Mouse (Mus musculus) neural tube, embryonic 11.5 days (tissue): ENCODE results near the gene Alox12e. TPM values are rescaled to one million over a fixed set of nuclear protein-coding genes. Genes with fewer than 3 reads are reported as not detected.

ENCODE experiments used
- ATAC-seq: fragments of 200-750 bp; cut with Nextera tagmentation; 2 replicates; pipeline ENCODE4 v1.8.0; 2017; ENCODE audit warnings: moderate number of reproducible peaks, mild to moderate bottlenecking, moderate TSS enrichment, moderate library complexity; ENCODE audit not compliant: insufficient read depth, low FRiP score, low TSS enrichment
- DNase-seq: peaks from one replicate; pipeline ENCODE4 v3.0.0-alpha.2; 2015; ENCODE audit warnings: low spot score
- H3K27ac ChIP-seq: fragments of 300-500 bp; sonication (generic); 2 replicates; pipeline ENCODE4 v1.5.1; 2014; ENCODE audit warnings: low read depth, mild to moderate bottlenecking, low read length
- H3K27me3 ChIP-seq: fragments of 300-500 bp; sonication (generic); 2 replicates; pipeline ENCODE4 v1.6.1; 2014; ENCODE audit warnings: mild to moderate bottlenecking, low read length, mixed read lengths; ENCODE audit not compliant: control insufficient read depth, insufficient read depth
- H3K36me3 ChIP-seq: fragments of 300-500 bp; sonication (generic); 2 replicates; pipeline ENCODE4 v1.6.1; 2014; ENCODE audit warnings: mild to moderate bottlenecking, low read length, moderate library complexity, mixed read lengths; ENCODE audit not compliant: control insufficient read depth, insufficient read depth
- H3K4me1 ChIP-seq: fragments of 300-500 bp; sonication (generic); 2 replicates; pipeline ENCODE4 v1.6.1; 2014; ENCODE audit warnings: low read length, mixed read lengths; ENCODE audit not compliant: control insufficient read depth, insufficient read depth
- H3K4me2 ChIP-seq: fragments of 300-500 bp; sonication (generic); 2 replicates; pipeline ENCODE4 v1.6.1; 2014; ENCODE audit warnings: low read depth, mild to moderate bottlenecking, moderate library complexity
- H3K4me3 ChIP-seq: fragments of 300-500 bp; sonication (generic); 2 replicates; pipeline ENCODE4 v1.5.1; 2014; ENCODE audit warnings: low read depth, low read length
- H3K9ac ChIP-seq: fragments of 300-500 bp; sonication (generic); 2 replicates; pipeline ENCODE4 v1.6.1; 2014; ENCODE audit warnings: mild to moderate bottlenecking, low read length
- H3K9me3 ChIP-seq: fragments of 300-500 bp; sonication (generic); 2 replicates; pipeline ENCODE4 v1.6.1; 2016; ENCODE audit warnings: low read length; ENCODE audit not compliant: control insufficient read depth
- WGBS: fragments of 180-500 bp; shearing (Covaris S2); extraction: QIAGEN DNeasy Blood & Tissue Kit; methylation state at CpG from one replicate; pipeline ENCODE4 v1.1.7; 2014; 5-methylcytosine and 5-hydroxymethylcytosine counted together
- polyA plus RNA-seq: library from polyadenylated mRNA; unstranded; fragments of >200 nt; fragmentation: Nextera tagmentation; extraction: Ambion mirVana; gene quantifications from 2 replicates; pipeline ENCODE4 v1.2.1, GENCODE M21; 2014

Alox12e gene
- polyA plus RNA-seq, 1 experiment from 2014 or later = not detected

GRCm38 (mm10) chr11:70280441-70280840 lies 42.0 kb downstream of the Alox12e start:
- Histone ChIP-seq H3K27ac (no peak overlapping the region), H3K4me2 (no peak overlapping the region), H3K9ac (no peak overlapping the region), H3K36me3 (no peaks in the 10 kb centered on the region), H3K4me3 (no peak overlapping the region), H3K4me1 (no peaks in the 10 kb centered on the region), H3K9me3 (no peaks in the 10 kb centered on the region), H3K27me3 (no peaks in the 10 kb centered on the region)
- WGBS = 80% methylated on average over 3 of the region's 3 CpGs
- ATAC-seq (no peak), DNase-seq (no peak)

GRCm38 (mm10) chr11:70278961-70279360 lies 43.5 kb downstream of the Alox12e start:
- ATAC-seq = no peak
- DNase-seq = no peak
- Histone ChIP-seq H3K4me3 (no peak overlapping the region), H3K4me2 (no peak overlapping the region), H3K9ac (no peak overlapping the region), H3K9me3 (no peaks in the 10 kb centered on the region), H3K27ac (no peak overlapping the region), H3K36me3 (no peaks in the 10 kb centered on the region), H3K4me1 (no peaks in the 10 kb centered on the region), H3K27me3 (no peaks in the 10 kb centered on the region)
- 75% methylated on average over 3 of the region's 3 CpGs for WGBS

DNA sequence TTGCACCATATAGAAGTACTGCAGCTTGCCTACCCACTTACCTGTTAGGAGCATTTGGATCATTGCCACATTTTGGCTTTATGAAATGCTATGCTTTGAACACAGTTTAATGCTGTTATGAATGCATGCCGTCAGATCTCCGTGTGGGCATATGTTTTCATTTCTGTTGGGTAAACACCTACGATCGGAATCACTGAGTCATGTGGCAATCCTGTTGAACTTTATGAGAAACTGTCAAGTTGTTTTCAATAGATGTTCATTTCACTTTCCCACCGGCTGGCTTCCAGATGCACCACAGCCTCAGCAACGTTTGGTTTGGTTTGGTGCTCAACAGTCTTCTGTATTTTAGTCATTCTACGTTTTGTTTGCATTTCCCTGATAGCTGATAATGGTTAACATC lies 50.8 kb downstream of the Alox12e start:
- ATAC-seq (no peak), DNase-seq (no peak)
- H3K4me2 ChIP-seq = no peak overlapping the region
- 86% methylated on average over 7 of the region's 7 CpGs for WGBS
- H3K27me3 ChIP-seq = no peaks in the 10 kb centered on the region
- H3K9me3 ChIP-seq = no peaks in the 10 kb centered on the region
- H3K4me3 ChIP-seq = no peak overlapping the region
- H3K27ac ChIP-seq = no peak overlapping the region
- H3K36me3 ChIP-seq = no peaks in the 10 kb centered on the region
- no peaks in the 10 kb centered on the region for H3K4me1 ChIP-seq
- no peak overlapping the region for H3K9ac ChIP-seq

- Histone ChIP-seq H3K36me3 (no peaks in the 10 kb centered on the region), H3K4me2 (no peak overlapping the region), H3K27ac (no peak overlapping the region), H3K9me3 (no peaks in the 10 kb centered on the region), H3K9ac (no peak overlapping the region), H3K27me3 (no peaks in the 10 kb centered on the region), H3K4me1 (no peaks in the 10 kb centered on the region), H3K4me3 (no peak overlapping the region)
- WGBS = 83% methylated on average over 1 of the region's 1 CpGs
- DNase-seq = no peak
- no peak for ATAC-seq
Observed at GRCm38 (mm10) chr11:70266405-70266804, 56.0 kb downstream of the Alox12e start.

DNA sequence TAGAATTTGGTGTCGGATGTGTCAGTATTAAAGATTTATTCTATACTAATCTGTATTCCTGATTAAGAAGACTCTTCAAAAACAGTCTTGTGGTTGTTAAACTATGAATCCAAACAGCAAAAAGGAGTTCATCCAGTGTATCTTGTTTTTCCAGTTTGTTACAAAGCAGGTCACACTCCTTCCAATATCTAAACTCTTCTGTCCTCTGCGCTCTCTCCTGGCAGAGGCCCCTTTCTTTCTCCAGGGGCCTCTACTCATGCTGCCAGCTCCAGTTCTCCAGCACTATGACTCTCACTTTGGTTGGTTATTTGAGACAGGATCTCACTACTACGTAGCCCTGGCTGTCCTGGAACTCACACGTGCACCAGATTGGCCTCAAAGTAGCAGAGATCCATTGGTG lies 56.6 kb downstream of the Alox12e start:
- Histone ChIP-seq H3K4me1 (no peaks in the 10 kb centered on the region), H3K4me3 (no peak overlapping the region), H3K4me2 (no peak overlapping the region), H3K9ac (no peak overlapping the region), H3K27ac (no peak overlapping the region), H3K9me3 (no peaks in the 10 kb centered on the region), H3K27me3 (no peaks in the 10 kb centered on the region), H3K36me3 (no peaks in the 10 kb centered on the region)
- no peak for DNase-seq
- WGBS = 82% methylated on average over 4 of the region's 4 CpGs
- no peak for ATAC-seq

Other genes with a start within 250 kb of the Alox12e start
- 0.28 TPM in 1 of 2 replicates, not detected in the other for gene Asgr2, start 230.0 kb downstream of the Alox12e start, polyA plus RNA-seq
- not detected in 2 replicates for gene Mgl2, start 192.3 kb downstream of the Alox12e start, polyA plus RNA-seq
- gene Clec10a, start 166.4 kb downstream of the Alox12e start, polyA plus RNA-seq = 0.38 and 0.39 TPM in 2 replicates
- gene Slc16a11, start 109.9 kb downstream of the Alox12e start, polyA plus RNA-seq = 0.27 and 0.50 TPM in 2 replicates
- gene Slc16a13, start 101.6 kb downstream of the Alox12e start, polyA plus RNA-seq = 14.3 and 16.9 TPM in 2 replicates
- gene Bcl6b, start 92.8 kb downstream of the Alox12e start, polyA plus RNA-seq = 6.2 and 7.4 TPM in 2 replicates
- gene 0610010K14Rik, start 84.7 kb downstream of the Alox12e start, polyA plus RNA-seq = 183 and 204 TPM in 2 replicates
- 10.8 and 11.5 TPM in 2 replicates for gene Gm21988, start 82.8 kb downstream of the Alox12e start, polyA plus RNA-seq
- gene Rnasek, start 82.8 kb downstream of the Alox12e start, polyA plus RNA-seq = 151 and 160 TPM in 2 replicates
- gene Alox12, start 67.3 kb downstream of the Alox12e start, polyA plus RNA-seq = 4.0 and 4.7 TPM in 2 replicates
- gene Alox15, start 29.4 kb upstream of the Alox12e start, polyA plus RNA-seq = not detected in 2 replicates
- 38.3 and 41.8 TPM in 2 replicates for gene Pelp1, start 87.4 kb upstream of the Alox12e start, polyA plus RNA-seq
- 24.2 and 31.0 TPM in 2 replicates for gene Arrb2, start 110.0 kb upstream of the Alox12e start, polyA plus RNA-seq
- 39.1 and 41.6 TPM in 2 replicates for gene Med11, start 129.3 kb upstream of the Alox12e start, polyA plus RNA-seq
- 0.19 TPM in 1 of 2 replicates, not detected in the other for gene Zmynd15, start 136.8 kb upstream of the Alox12e start, polyA plus RNA-seq
- 0.84 and 0.93 TPM in 2 replicates for gene Cxcl16, start 137.4 kb upstream of the Alox12e start, polyA plus RNA-seq
- not detected in 2 replicates for gene Tm4sf5, start 182.6 kb upstream of the Alox12e start, polyA plus RNA-seq
- gene Vmo1, start 192.0 kb upstream of the Alox12e start, polyA plus RNA-seq = 0.39 TPM in 1 of 2 replicates, not detected in the other
- gene Gltpd2, start 196.6 kb upstream of the Alox12e start, polyA plus RNA-seq = 0.20 TPM in 1 of 2 replicates, not detected in the other
- 898 and 923 TPM in 2 replicates for gene Psmb6, start 202.7 kb upstream of the Alox12e start, polyA plus RNA-seq
- gene Gm40193, start 210.3 kb upstream of the Alox12e start, polyA plus RNA-seq = not detected in 2 replicates
- 2.9 and 4.0 TPM in 2 replicates for gene Pld2, start 217.4 kb upstream of the Alox12e start, polyA plus RNA-seq
- 15.0 and 16.0 TPM in 2 replicates for gene Mink1, start 240.3 kb upstream of the Alox12e start, polyA plus RNA-seq